Mouse (Mus musculus) brain, embryonic 14.5 days (tissue): Measurements from ENCODE around the gene Fam189b.

Source experiments
- CTCF ChIP-seq: fragments of 200-500 bp; IDR thresholded peaks from 2 replicates; pipeline ENCODE4 v1.5.1; 2012; ENCODE audit warnings: inconsistent platforms, mild to moderate bottlenecking, moderate library complexity, borderline replicate concordance; ENCODE audit not compliant: insufficient read depth, insufficient read length; ENCODE audit errors: extremely low read depth
- POLR2A ChIP-seq: fragments of 200-500 bp; IDR thresholded peaks from 2 replicates; pipeline ENCODE4 v1.6.1; 2012; ENCODE audit warnings: mild to moderate bottlenecking, inconsistent platforms, borderline replicate concordance; ENCODE audit not compliant: poor library complexity, insufficient read depth, insufficient read length, severe bottlenecking; ENCODE audit errors: extremely low read depth

GRCm38 (mm10) chr3:89148567-89148966 lies 34.4 kb upstream of the Fam189b start:
- TF ChIP-seq CTCF (no peak), POLR2A (no peak)
